Mouse (Mus musculus): Measurements from ENCODE around the gene Cdkal1. TPM values are rescaled to one million over a fixed set of nuclear protein-coding genes. Genes with fewer than 3 reads are reported as not detected.

Gene Cdkal1
- total RNA-seq, 1 experiment from 2014 or later, result 28.4 TPM

- no peak for DNase-seq
Observed at GRCm38 (mm10) chr13:29490341-29490740, 365.1 kb downstream of the Cdkal1 start.

- no peak for DNase-seq
Observed at GRCm38 (mm10) chr13:29489476-29489875, 366.0 kb downstream of the Cdkal1 start.

- no peak for DNase-seq
Observed at GRCm38 (mm10) chr13:29486709-29487108, 368.8 kb downstream of the Cdkal1 start.

DNA sequence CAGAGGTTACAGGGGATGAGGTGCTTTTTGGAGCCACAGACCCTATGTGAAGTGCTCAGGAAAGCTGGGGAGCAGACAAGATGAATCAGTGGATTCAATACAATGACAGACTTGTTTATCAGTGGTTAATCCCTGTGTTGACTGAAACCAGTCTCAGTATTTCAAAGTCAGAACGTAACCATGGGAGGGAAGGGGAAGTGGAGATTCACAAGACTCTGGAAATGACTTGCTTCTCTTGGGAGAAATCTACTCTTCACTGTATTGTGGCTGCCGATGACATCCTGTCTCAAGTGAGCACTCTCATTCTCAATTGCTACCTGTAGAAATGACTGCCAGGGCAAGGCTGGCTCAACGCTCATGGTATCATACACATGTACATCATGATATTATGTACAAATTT is 371.5 kb downstream of the Cdkal1 start:
- no peak for DNase-seq

DNA sequence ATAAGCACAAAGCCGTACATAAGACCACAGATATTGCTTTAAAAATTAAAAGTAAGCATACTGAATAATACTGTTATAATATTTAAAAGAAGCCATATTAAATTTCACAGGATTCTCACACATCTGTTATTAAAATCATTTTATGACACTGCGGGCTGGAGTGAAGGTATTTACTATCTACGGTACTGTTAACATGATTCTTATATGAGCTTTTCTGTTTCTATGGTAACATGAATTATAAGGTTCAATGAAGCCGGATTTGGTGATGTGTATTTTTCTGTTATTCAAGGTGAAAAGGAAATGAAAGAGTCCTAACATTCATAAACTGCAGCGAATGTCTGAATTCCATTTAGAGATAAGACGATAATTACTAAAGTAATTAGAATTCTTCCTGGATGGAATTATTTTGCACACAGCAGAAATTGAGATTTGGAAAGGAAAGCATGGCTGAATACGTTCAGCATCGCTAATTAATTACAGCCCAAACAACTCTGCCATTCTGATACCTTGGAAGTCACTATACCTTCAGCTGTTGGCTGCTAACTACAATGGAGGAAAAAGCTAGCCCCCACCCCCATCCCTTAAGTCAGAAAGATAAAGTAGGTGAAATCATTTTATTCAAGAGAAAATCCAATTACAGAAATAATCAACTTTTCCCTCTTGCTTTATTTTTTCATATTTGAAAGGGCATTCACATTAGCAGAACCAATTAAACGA is 373.2 kb downstream of the Cdkal1 start:
- no peak for DNase-seq

DNA sequence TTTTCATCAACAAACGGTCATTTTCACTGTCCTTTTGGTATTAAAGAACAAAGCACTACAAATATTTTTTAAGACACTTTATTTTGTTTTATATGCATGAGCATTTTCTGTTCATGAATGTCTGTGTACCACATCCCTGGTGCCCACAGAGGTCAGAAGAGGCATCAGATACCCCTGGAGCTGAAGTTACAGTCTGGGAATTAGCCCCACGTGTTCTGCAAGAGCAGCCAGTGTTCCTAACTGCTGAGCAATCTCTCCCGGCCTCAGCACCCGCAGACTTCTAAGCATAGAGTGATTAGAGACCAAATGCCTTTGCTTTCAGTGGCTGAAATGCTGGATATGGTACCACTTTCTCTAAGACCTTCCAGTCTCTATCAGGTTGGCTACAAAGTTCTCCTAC is 379.1 kb downstream of the Cdkal1 start:
- no peak for DNase-seq

DNA sequence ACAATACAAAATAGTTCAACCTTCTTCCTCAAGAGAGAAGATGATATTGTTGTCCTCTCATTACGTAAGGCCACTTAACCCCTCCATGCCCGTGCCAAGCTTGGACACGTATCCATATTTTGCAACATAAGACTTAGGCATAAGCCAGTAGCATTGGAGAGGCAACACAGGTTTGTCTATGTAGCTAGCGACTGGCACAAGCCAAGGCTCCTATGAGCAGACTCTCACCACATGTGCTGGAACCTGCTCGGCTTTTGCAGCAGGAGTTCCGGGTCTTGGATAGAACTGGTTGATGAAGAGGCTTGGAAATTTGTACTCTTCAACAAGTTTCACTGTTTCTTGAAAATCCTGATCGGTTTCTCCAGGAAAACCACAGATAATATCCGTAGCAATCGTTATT is 381.2 kb downstream of the Cdkal1 start:
- no peak for DNase-seq

GRCm38 (mm10) chr13:29473779-29474178 is 381.7 kb downstream of the Cdkal1 start:
- DNase-seq, result no peak

DNA sequence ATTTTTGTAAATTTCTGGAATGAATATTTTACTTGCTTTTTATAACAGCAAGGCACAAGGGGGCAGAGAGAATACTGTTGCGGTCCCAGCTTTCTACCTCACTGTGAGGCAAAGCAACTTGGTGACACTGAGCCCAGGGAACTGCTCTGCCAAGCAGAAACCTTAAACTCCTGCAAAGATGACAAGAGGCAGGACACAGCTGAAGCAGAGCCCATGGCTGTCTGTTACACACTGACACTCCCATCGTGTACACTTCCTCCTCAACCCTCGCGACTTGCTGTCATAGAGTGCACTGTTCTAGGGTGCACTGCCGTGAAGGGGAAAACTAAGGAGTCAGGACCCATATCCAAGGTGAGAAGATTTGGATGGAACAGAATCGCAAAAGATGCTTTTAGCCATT is 393.2 kb downstream of the Cdkal1 start:
- DNase-seq, result no peak

DNA sequence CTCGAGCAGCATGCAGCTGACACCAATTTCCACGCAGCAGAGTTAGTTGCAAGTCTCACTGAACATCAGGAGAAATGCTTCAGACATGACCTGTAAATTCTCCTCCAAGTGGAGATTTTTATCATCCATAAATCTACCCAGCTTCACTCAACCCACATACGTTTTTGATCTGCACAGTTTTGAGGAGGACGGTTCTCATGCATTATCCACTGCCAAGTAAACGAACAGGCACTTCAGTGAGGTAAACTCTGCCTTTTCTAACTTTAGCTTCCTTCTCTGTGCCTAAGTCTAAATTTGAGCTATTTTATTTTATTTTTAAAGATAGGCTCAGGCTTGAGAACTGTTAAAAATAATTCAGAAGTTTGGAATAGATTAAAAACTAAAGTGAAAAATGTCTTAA is 394.7 kb downstream of the Cdkal1 start:
- DNase-seq, result no peak

GRCm38 (mm10) chr13:29458385-29458784 is 397.1 kb downstream of the Cdkal1 start:
- DNase-seq, result no peak

DNA sequence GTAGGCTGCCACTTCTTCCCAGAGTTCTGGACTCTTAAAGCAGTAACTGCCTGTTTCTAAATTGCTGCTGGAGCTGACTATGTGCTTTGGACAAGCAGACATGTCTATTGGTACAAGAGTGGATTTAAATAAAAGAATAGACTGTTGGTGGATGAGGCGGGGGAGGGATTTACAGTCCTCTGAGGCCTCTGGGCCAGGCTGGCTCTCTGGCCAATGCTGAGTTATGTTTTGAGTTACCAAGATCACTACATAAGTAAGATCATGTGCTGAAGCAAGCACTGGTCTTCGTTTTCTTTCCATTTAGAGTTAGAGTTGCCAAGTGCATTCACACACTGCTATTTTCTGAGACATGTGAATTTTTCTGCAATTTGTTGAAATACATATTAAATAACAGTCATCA is 418.4 kb downstream of the Cdkal1 start:
- no peak for DNase-seq

GRCm38 (mm10) chr13:29434726-29435125 is 420.7 kb downstream of the Cdkal1 start:
- DNase-seq, result no peak

DNA sequence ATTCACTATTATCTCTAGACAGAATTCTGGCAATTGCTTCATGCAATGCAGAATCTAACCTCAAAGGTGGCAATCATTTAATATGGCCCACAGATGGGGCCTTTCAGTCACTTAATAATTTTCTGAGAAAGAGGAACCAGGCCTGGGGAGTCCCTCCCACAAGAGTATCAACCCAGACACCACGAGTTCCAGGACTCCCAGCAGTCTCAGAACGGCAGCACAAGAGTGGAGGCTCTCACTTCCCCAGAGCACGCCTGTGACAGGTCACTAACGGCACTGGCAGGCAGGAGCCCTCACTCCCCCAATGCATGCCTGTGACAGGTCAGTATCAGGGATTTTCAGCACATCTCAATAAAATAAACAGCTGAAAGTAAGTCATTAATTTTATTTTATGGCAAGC is 424.6 kb downstream of the Cdkal1 start:
- DNase-seq, result no peak

GRCm38 (mm10) chr13:29429877-29430276 is 425.6 kb downstream of the Cdkal1 start:
- DNase-seq, result no peak

DNA sequence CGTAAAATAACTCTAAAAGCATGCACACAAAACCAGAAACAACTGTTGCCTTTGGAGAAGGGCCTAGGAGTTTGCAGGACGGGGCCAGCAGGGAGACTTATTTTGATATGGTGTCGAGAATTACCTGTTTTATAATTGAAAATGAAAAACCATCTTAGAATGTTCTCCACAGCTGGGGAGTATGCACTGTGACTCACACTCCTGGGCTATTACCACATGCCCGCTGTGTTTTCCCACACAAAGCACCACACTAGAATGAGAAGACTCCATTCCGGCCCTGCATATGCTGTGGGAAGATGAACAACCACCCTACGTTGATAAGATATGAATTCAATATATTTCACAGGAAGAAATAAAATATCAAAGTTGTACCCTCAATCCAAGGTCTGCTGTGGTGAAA is 426.3 kb downstream of the Cdkal1 start:
- no peak for DNase-seq

GRCm38 (mm10) chr13:29416450-29417136 is 438.9 kb downstream of the Cdkal1 start:
- DNase-seq, result no peak

- DNase-seq, result no peak
Observed at GRCm38 (mm10) chr13:29415967-29416366, 439.5 kb downstream of the Cdkal1 start.

DNA sequence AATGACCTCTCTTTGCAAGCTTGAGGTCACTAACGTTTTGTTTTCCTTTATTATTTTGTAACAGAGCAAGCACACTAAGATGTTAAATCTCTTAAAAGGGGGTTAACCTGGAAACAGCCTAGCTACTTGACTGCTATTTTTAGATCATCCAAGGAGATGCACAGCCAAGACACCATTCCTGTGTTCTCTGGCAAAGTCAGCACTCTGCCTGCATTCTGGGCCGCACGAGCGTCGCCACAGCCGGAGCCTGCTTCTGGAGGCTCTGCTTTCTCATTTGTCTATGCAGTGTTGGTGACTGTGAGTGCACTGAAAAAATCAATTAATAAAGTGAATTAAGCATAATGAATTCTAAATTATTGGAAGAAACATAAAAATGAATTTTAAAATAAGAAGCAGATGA is 440.6 kb downstream of the Cdkal1 start:
- DNase-seq, result no peak

- DNase-seq, result no peak
Observed at GRCm38 (mm10) chr13:29414470-29414869, 441.0 kb downstream of the Cdkal1 start.

DNA sequence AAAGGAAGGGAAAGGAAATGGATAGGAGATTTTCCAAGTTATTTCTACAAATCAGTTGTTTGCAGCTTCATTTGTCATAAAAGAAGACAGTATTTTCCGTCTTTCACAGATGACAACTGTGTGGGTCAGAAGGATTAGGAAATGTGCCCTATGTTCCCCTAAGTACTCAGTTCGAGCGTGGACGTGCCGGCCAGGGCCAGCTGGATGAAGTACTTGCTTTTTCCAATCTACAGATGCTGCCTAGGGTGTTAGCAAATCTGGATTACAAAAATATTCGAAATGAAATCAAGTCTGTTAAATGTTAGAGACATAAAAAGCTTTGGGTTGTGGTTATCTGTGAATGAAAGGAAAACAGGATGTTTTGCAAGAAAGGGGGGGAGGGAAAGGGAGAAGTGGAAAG is 444.3 kb downstream of the Cdkal1 start:
- no peak for DNase-seq

GRCm38 (mm10) chr13:29407619-29408018 is 447.9 kb downstream of the Cdkal1 start:
- DNase-seq, result no peak

- DNase-seq, result no peak
Observed at GRCm38 (mm10) chr13:29405316-29405715, 450.2 kb downstream of the Cdkal1 start.

DNA sequence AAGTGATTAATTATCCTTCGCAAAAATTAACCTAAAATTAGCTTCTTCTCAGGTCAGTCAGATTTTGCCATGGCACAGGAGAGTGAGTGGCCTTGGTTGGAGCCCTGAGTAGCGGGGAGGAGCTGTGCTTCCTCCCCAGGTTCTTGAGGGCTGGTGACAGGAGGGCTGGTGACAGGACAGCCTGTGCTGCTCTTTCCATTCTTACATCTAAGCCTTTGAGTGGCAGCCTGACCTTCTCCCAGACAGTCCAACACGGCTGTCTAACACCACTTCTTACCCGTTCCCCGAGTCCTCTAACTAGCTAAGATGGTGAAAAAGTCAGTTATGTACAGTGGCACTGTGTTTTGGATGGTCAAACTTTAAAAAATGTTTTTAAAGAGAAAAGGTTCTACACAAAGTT is 452.3 kb downstream of the Cdkal1 start:
- no peak for DNase-seq
